Mouse (Mus musculus) G1E (cell line): ENCODE data around the gene B4galt5.

Source experiments
- CTCF ChIP-seq: IDR thresholded peaks from 2 replicates; pipeline ENCODE4 v1.5.1; 2012; ENCODE audit warnings: low read depth, low read length, inconsistent platforms, mixed read lengths
- GATA1 ChIP-seq: IDR thresholded peaks from 2 replicates; pipeline ENCODE4 v1.6.1; 2012; ENCODE audit warnings: borderline replicate concordance, low read length, inconsistent platforms, mixed read lengths
- POLR2AphosphoS5 ChIP-seq: IDR thresholded peaks from 2 replicates; pipeline ENCODE4 v1.6.1; 2012; ENCODE audit warnings: low read depth, low read length, inconsistent platforms; ENCODE audit not compliant: insufficient replicate concordance
- TAL1 ChIP-seq: conservative IDR thresholded peaks from 2 replicates; pipeline ENCODE4 v1.6.1; 2012; ENCODE audit warnings: low read depth, low read length, inconsistent platforms, mixed read lengths

- no peak for TF ChIP-seq CTCF
- no peak for TF ChIP-seq TAL1
- no peak for TF ChIP-seq GATA1
- no peak for TF ChIP-seq POLR2AphosphoS5
Observed at GRCm38 (mm10) chr2:167356885-167357284, 7.9 kb upstream of the B4galt5 start.
